Mouse (Mus musculus): Measurements from ENCODE around the gene Zfp654. TPM values are rescaled to one million over a fixed set of nuclear protein-coding genes. Genes with fewer than 3 reads are reported as not detected.

The Zfp654 gene
- polyA plus RNA-seq, 1 experiment from 2014 or later, result 7.1 TPM

DNA sequence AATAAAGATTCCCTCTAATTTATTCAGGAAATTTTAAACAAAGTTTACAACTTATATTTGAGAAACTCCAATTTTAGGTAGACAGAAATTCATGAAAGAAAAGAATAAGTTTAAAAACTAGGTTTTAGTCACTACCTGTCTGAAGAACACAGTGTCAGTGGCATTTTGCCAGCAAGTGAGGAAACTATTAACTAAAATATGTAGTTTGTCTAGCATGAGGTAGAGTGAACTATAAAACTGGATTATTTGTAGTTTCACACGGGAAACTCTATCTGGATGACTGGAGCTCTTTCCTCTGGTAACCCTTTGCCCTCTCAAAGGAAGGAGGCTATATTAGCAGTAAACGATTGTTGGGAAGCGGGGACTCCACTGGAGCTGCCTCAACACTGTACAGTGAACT, 48.4 kb downstream of the Zfp654 start:
- no peak overlapping the region for H3K4me3 ChIP-seq
- no peak for ATAC-seq (replicated peaks)
- H3K9ac ChIP-seq (replicated peaks), result no peak overlapping the region
- no peaks in the 10 kb centered on the region for H3K4me1 ChIP-seq
- peaks cover 3% of the 10 kb centered on the region; the same call in 1 of the 2 replicates for H3K36me3 ChIP-seq
- H3K9me3 ChIP-seq, result no peaks in the 10 kb centered on the region
- no peak overlapping the region for H3K27ac ChIP-seq (replicated peaks)
- WGBS, result 92% methylated on average over 3 of the region's 3 CpGs
- H3K27me3 ChIP-seq, result no peaks in the 10 kb centered on the region
- no peak overlapping the region for H3K4me2 ChIP-seq (replicated peaks)

DNA sequence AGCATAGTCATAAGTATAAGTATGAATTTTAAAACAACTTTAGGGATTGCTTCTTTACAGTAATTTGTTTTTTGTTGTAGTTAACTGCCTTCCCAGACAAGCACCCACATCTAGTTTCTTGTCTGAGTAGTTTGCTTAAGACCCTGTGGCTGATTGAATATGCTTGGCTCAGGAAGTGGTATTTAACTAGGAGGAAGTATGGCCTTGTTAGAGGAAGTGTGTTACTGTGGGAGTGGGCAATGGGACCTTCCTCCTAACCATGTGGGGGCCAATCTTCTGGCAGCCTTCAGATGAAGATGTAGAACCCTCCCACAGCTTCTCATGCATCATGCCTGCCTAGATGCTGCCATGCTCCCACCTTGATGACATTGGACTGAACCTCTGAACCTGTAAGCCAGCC, 49.8 kb downstream of the Zfp654 start:
- H3K4me1 ChIP-seq, result no peaks in the 10 kb centered on the region
- H3K27me3 ChIP-seq, result no peaks in the 10 kb centered on the region
- no peak overlapping the region for H3K4me2 ChIP-seq (replicated peaks)
- no peaks in the 10 kb centered on the region for H3K9me3 ChIP-seq
- H3K27ac ChIP-seq (replicated peaks), result no peak overlapping the region
- no peak overlapping the region for H3K9ac ChIP-seq (replicated peaks)
- no peak overlapping the region for H3K4me3 ChIP-seq
- ATAC-seq (replicated peaks), result no peak
- peaks cover 3% of the 10 kb centered on the region; the same call in 1 of the 2 replicates for H3K36me3 ChIP-seq

DNA sequence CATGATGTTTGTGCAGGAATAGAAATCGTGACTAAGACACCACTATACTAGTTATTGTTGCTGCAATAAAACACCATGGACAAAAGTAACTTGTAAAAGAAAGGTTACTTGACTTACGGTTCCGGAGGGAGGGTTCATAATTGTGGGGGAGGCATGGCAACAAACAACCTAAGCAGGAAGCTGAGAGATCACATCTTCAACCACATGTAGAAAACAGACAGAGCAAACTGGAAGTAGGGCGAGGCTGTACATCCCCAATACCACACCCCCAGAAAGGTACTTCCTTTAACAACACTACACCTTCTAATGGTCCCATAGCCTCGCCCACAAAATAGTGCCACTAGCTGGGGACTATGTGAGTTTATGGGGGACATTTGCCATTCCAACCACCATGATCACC, 51.1 kb downstream of the Zfp654 start:
- Histone ChIP-seq H3K4me2 (replicated peaks) (no peak overlapping the region), H3K9me3 (no peaks in the 10 kb centered on the region), H3K36me3 (peaks cover 3% of the 10 kb centered on the region; the same call in 1 of the 2 replicates), H3K27me3 (no peaks in the 10 kb centered on the region), H3K4me3 (no peak overlapping the region), H3K4me1 (no peaks in the 10 kb centered on the region), H3K9ac (replicated peaks) (no peak overlapping the region), H3K27ac (replicated peaks) (no peak overlapping the region)
- 93% methylated on average over 5 of the region's 5 CpGs for WGBS
- no peak for ATAC-seq (replicated peaks)

DNA sequence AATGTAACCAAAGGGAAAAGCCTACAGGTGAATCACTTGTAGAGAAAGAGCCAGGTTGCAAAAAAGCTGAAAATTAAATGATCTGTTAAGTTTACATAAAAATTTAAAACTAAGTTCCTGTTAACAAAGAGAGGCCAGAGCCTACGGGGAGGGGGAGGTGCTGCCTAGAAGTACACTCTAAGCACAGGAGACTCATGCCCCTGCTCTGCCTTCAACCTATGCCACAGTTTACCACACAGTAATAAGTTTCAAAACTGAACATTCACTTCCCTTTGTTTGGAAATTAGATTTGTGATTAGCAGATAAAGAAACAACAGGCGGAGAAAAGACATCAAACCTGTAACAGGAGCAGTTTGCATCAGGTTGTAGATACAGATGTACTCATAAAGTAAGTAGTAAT, 56.6 kb downstream of the Zfp654 start:
- no peak overlapping the region for H3K9ac ChIP-seq (replicated peaks)
- no peak overlapping the region for H3K4me3 ChIP-seq
- no peaks in the 10 kb centered on the region for H3K4me1 ChIP-seq
- no peaks in the 10 kb centered on the region for H3K9me3 ChIP-seq
- no peak for ATAC-seq (replicated peaks)
- no peak overlapping the region for H3K27ac ChIP-seq (replicated peaks)
- no peaks in the 10 kb centered on the region for H3K36me3 ChIP-seq
- no peak overlapping the region for H3K4me2 ChIP-seq (replicated peaks)
- no peaks in the 10 kb centered on the region for H3K27me3 ChIP-seq
- WGBS, result 90% methylated on average over 2 of the region's 2 CpGs

DNA sequence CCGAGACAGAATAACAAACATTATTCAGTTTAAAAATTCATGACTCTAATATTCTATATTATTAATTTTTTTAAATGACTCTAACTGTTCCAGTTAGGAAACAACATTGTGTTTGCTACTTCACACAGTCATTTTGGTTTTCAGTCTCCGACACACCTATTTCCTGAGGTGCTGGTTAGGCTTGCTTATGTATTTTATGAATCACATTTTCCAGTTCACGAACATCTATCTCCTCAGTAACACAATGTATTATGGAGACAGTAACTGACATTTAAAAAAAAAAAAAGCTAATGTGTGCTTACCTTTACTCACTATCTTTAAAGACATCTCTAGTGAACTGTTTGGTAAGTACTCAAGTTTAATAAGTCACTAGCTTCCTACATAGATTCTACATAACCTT, 61.7 kb downstream of the Zfp654 start:
- H3K4me1 ChIP-seq, result no peaks in the 10 kb centered on the region
- no peak overlapping the region for H3K4me2 ChIP-seq (replicated peaks)
- no peak overlapping the region for H3K9ac ChIP-seq (replicated peaks)
- no peaks in the 10 kb centered on the region for H3K9me3 ChIP-seq
- ATAC-seq (replicated peaks), result no peak
- H3K27me3 ChIP-seq, result no peaks in the 10 kb centered on the region
- 95% methylated on average over 3 of the region's 3 CpGs for WGBS
- no peak overlapping the region for H3K4me3 ChIP-seq
- peaks cover 18% of the 10 kb centered on the region for H3K36me3 ChIP-seq
- no peak overlapping the region for H3K27ac ChIP-seq (replicated peaks)

DNA sequence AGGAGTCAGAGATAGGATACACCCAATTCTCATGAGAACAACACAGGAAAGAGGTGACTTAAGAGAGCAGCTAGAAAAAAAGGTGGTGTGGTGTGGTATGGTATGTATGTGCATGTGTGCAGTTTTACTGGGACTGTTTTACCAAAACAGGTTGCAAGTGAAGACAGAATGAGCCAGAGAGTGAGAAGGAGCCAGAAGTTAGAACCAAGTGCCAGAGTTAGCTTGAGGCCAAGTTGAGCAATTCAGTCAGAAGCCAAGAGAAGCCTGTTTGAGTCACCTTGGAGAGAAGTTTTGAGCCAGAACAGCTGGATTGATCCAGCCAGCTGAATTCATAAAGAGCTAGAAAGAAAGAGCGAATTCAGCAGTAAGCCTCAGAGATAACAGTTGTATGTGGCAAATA, 75.9 kb downstream of the Zfp654 start:
- no peaks in the 10 kb centered on the region for H3K27me3 ChIP-seq
- H3K9ac ChIP-seq (replicated peaks), result no peak overlapping the region
- no peaks in the 10 kb centered on the region for H3K36me3 ChIP-seq
- H3K27ac ChIP-seq (replicated peaks), result no peak overlapping the region
- H3K4me3 ChIP-seq, result no peak overlapping the region
- H3K4me2 ChIP-seq (replicated peaks), result no peak overlapping the region
- 83% methylated on average over 1 of the region's 1 CpGs for WGBS
- no peaks in the 10 kb centered on the region for H3K9me3 ChIP-seq
- ATAC-seq (replicated peaks), result no peak
- H3K4me1 ChIP-seq, result 0 out of 2 replicates have a peak, but pooled peaks cover 4% of the 10 kb centered on the region

DNA sequence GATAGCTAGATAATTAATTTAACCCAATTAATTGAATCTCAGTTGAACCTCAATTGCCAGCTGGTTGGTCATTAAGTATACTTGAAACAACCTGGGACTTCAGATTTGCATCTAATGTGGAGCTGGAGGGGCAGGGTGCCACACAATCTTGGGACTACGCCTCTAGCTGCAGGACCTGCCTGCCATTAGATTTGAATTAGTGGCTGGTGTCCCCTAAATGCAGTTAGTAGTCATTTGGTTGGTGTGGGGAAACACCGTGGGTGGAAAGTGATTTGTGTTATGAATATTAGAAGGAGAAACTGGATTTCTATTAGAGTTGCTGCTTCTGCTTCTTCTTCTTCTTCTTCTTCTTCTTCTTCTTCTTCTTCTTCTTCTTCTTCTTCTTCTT, 80.0 kb downstream of the Zfp654 start:
- Histone ChIP-seq H3K4me2 (replicated peaks) (peak overlapping the region; percentile 47), H3K27me3 (no peaks in the 10 kb centered on the region), H3K36me3 (peaks cover 4% of the 10 kb centered on the region; the same call in 1 of the 2 replicates), H3K4me1 (peaks cover 18% of the 10 kb centered on the region), H3K9ac (replicated peaks) (0 out of 2 replicates have a peak overlapping the region, but pooled peaks have one; percentile 89), H3K27ac (replicated peaks) (peak overlapping the region; percentile 88; the same call in 1 of the 2 replicates), H3K4me3 (peak overlapping the region; percentile 97), H3K9me3 (no peaks in the 10 kb centered on the region)
- 86% methylated on average over 2 of the region's 2 CpGs for WGBS
- no peak; the same call in 1 of the 2 replicates for ATAC-seq (replicated peaks)

DNA sequence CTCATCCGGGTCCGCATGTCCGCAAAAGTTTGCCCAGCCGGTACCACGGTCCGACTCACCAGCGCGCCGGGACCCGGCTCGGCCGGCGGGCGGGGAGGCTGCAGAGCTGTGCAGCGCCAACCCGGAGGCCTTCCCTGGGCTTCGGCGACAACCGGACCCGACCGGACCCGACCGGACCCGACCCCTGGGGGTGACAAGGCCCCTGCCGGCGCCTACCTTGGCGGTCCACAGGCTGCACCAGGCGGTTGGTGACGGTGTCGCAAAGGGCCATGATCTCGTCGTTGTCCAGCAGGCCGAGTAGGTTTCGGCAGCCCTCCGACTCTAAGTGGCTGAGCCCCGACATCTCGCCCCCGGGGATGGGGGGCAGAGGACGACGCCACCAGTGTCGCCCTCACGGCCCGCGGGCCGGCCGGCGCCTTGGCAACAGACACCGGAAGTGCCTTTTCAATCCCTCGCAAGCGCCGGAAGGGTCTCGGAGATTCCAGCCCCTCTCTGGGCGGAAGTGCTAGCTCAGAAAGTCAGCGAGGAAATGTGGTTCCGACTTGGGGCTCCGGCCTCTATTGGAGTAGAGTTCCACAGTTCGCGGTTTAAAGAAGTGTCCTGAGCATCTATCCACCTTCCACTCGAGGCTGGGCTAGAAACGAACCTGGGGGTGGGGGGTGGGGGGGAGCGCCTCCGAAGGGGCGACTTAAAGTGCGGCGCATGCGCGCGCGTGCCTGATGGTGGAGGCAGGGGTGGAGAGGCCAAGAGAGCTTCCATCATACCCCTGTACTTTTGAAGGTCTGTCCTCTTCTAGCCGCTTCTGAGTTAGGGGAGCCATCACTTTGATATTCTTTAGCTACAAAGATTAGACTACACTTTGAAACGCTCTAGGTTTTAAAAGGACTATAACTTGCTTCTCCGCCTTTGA, 80.7 kb downstream of the Zfp654 start, which contains the start of gene 4930453N24Rik:
4930453N24Rik (minus strand) TSS at position 641 of the 910 bp plus-strand sequence.
- Histone ChIP-seq H3K36me3 (peaks cover 9% of the 10 kb centered on the region; the same call in 1 of the 2 replicates), H3K27ac (replicated peaks) (peak within 1 kb of the TSS; percentile 88), H3K9ac (replicated peaks) (peak within 1 kb of the TSS; percentile 89), H3K9me3 (no peaks in the 10 kb centered on the region), H3K4me2 (replicated peaks) (peak within 1 kb of the TSS; percentile 47), H3K4me1 (peaks cover 18% of the 10 kb centered on the region), H3K27me3 (no peaks in the 10 kb centered on the region), H3K4me3 (peak within 1 kb of the TSS; percentile 97)
- ATAC-seq (replicated peaks), result peak; percentile 97
- 2% methylated on average over 72 of the region's 72 CpGs for WGBS

DNA sequence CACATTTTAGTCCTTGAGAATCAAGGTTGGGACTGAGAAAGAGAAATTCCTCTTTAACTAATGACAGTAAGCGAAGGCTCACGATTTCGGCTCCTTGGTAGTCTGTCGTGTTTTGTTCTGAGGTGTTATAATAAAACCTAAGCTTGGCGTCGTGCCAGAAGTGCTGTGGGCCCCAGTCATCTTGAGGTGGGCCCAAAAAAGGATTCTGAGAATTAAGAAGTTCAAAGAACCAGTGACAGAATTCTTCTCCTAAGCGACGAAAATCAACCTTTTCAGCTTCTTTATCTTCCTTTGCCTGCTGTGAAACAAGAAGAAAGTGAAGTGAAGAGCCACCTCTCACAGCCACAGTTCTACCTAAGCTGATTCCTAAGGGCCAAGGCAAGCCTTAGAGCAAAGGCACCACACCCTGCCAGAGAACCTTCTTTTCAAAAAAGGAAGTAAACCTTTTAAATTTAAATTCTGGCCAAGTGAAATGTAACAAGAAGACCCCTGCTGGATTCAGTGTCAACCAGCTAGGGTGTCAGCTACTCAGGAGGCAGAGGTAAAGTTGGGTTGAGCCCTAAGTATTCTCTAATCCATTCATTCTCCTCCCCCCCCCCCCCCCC, 84.7 kb downstream of the Zfp654 start:
- no peak overlapping the region for H3K4me2 ChIP-seq (replicated peaks)
- no peak overlapping the region for H3K9ac ChIP-seq (replicated peaks)
- H3K4me3 ChIP-seq, result no peak overlapping the region
- H3K27me3 ChIP-seq, result no peaks in the 10 kb centered on the region
- 88% methylated on average over 8 of the region's 8 CpGs for WGBS
- H3K4me1 ChIP-seq, result peaks cover 18% of the 10 kb centered on the region
- H3K36me3 ChIP-seq, result peaks cover 36% of the 10 kb centered on the region
- 0 out of 2 replicates have a peak, but pooled peaks cover 9% of the 10 kb centered on the region for H3K9me3 ChIP-seq
- ATAC-seq (replicated peaks), result no peak
- H3K27ac ChIP-seq (replicated peaks), result no peak overlapping the region

DNA sequence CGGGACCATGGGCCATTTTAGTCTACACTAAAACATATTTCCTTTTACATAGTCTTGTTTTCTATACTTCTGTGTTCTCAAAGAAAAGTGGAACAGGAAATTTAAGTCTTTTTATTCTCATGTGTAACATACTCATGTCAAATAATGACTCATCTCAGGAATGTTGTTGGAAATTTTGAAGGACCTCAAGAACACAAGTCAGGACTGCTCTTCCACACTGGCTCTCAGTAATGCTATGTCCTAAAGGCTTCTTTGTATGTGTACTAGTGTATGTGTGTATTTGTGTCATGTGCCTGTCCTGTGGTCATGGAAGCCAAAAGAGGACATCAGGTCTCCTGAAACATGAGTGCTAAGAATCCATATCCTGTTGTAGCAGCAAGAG, 92.2 kb downstream of the Zfp654 start:
- H3K4me1 ChIP-seq, result no peaks in the 10 kb centered on the region
- H3K27me3 ChIP-seq, result no peaks in the 10 kb centered on the region
- H3K4me2 ChIP-seq (replicated peaks), result no peak overlapping the region
- peaks cover 18% of the 10 kb centered on the region for H3K36me3 ChIP-seq
- H3K4me3 ChIP-seq, result no peak overlapping the region
- H3K9me3 ChIP-seq, result 0 out of 2 replicates have a peak, but pooled peaks cover 9% of the 10 kb centered on the region
- no peak overlapping the region for H3K9ac ChIP-seq (replicated peaks)
- no peak for ATAC-seq (replicated peaks)
- no peak overlapping the region for H3K27ac ChIP-seq (replicated peaks)
- WGBS, result 95% methylated on average over 1 of the region's 1 CpGs

DNA sequence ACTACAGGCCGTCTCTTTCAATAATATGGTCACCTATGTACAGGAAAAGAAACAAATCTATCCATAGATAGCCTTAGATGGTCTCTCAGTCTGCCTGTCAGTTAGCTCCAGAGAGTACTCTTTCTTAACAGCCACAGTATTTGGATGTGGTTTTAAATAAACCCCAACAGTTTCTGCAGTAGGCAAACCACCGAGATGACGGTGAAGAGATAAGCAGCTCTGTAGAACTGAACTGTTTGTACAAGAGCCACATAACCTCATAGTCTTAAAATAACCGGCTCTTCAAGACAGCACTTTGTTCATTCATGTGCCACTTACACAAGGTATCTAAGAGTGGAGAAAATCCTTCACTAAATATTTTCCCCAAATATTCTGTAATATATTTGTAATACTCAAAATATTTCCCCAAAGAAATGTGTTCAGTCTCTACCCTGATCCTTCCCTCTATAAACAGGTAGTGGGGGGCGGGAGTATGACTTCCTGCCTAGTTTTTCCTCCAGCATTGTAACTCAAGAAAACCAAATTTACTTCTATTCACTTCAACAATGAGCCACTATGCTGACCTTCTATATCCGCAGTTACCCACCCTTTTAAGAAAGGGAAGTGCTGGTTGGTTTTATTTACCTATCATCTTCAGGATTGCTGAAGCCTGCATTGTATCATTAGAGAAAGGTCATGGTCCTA, 92.7 kb downstream of the Zfp654 start:
- H3K4me3 ChIP-seq, result no peak overlapping the region
- no peak for ATAC-seq (replicated peaks)
- H3K9me3 ChIP-seq, result 0 out of 2 replicates have a peak, but pooled peaks cover 9% of the 10 kb centered on the region
- H3K4me2 ChIP-seq (replicated peaks), result no peak overlapping the region
- no peaks in the 10 kb centered on the region for H3K27me3 ChIP-seq
- no peak overlapping the region for H3K9ac ChIP-seq (replicated peaks)
- 89% methylated on average over 6 of the region's 6 CpGs for WGBS
- H3K4me1 ChIP-seq, result no peaks in the 10 kb centered on the region
- peaks cover 15% of the 10 kb centered on the region for H3K36me3 ChIP-seq
- no peak overlapping the region for H3K27ac ChIP-seq (replicated peaks)
